Mouse (Mus musculus) C2C12 (cell line): ENCODE measurements around the gene Gm17949. TPM values are rescaled to one million over a fixed set of nuclear protein-coding genes. Genes with fewer than 3 reads are reported as not detected.

Experiments used
- H3K27me3 ChIP-seq: one replicate; pipeline ENCODE4 v1.6.1; 2011; ENCODE audit not compliant: control insufficient read depth, insufficient read depth, insufficient read length
- H3K36me3 ChIP-seq: one replicate; pipeline ENCODE4 v1.6.1; 2011; ENCODE audit not compliant: control insufficient read depth, insufficient read depth
- H3K4me3 ChIP-seq: one replicate; pipeline ENCODE4 v1.5.1; 2011; ENCODE audit warnings: mild to moderate bottlenecking, control low read depth; ENCODE audit not compliant: poor library complexity, insufficient read depth, severe bottlenecking
- H3K79me2 ChIP-seq: one replicate; pipeline ENCODE4 v1.6.1; 2011; ENCODE audit not compliant: control insufficient read depth, insufficient read depth
- H3K79me3 ChIP-seq: one replicate; pipeline ENCODE4 v1.6.1; 2011; ENCODE audit warnings: low read depth, control low read depth
- H3ac ChIP-seq: one replicate; pipeline ENCODE3; 2011; ENCODE audit warnings: low read depth; ENCODE audit not compliant: control insufficient read depth, insufficient read length
- CEBPB ChIP-seq: IDR thresholded peaks from one replicate; pipeline ENCODE4 v1.6.1; 2011; ENCODE audit warnings: low read depth, mild to moderate bottlenecking, control low read depth, moderate library complexity
- CTCF ChIP-seq: IDR thresholded peaks from one replicate; pipeline ENCODE4 v1.5.1; 2011; ENCODE audit not compliant: control insufficient read depth, insufficient read depth, insufficient read length
- FOSL1 ChIP-seq: IDR thresholded peaks from one replicate; pipeline ENCODE4 v1.8.0; 2011; ENCODE audit warnings: mild to moderate bottlenecking, low read length; ENCODE audit not compliant: poor library complexity, insufficient read depth, severe bottlenecking
- MAX ChIP-seq: IDR thresholded peaks from one replicate; pipeline ENCODE4 v1.6.1; 2011; ENCODE audit warnings: mild to moderate bottlenecking, control low read depth
- MYOD1 ChIP-seq: IDR thresholded peaks from one replicate; pipeline ENCODE4 v1.6.1; 2011; ENCODE audit warnings: low read depth; ENCODE audit not compliant: control insufficient read depth, insufficient read length
- MYOG ChIP-seq: IDR thresholded peaks from one replicate; pipeline ENCODE4 v1.6.1; 2011; ENCODE audit not compliant: control insufficient read depth, insufficient read length; ENCODE audit errors: extremely low read depth
- USF1 ChIP-seq: IDR thresholded peaks from one replicate; pipeline ENCODE4 v1.6.1; 2011; ENCODE audit warnings: low read depth, mild to moderate bottlenecking, control low read depth, moderate library complexity
- polyA plus RNA-seq: library from polyadenylated mRNA; unstranded; fragments of >200 nt; fragmentation: generic; extraction: Trizol; gene quantifications from one replicate; pipeline ENCODE4 v1.2.1, GENCODE M21; 2012; ENCODE audit warnings: missing spikeins

Gm17949 gene
- polyA plus RNA-seq, 1 experiment: not detected

- Histone ChIP-seq H3ac (no peak overlapping the region), H3K36me3 (peaks cover 16% of the 10 kb centered on the region), H3K27me3 (no peaks in the 10 kb centered on the region), H3K79me3 (peaks cover 19% of the 10 kb centered on the region), H3K4me3 (no peak overlapping the region), H3K79me2 (peaks cover 28% of the 10 kb centered on the region)
- no peak for TF ChIP-seq MYOD1
- no peak for TF ChIP-seq CTCF
- TF ChIP-seq MYOG: no peak
- no peak for TF ChIP-seq FOSL1
- no peak for TF ChIP-seq USF1
- TF ChIP-seq MAX: no peak
- TF ChIP-seq CEBPB: no peak
These were observed 22.8 kb upstream of the Gm17949 start for GRCm38 (mm10) chr17:56988441-56988840.

- Histone ChIP-seq H3K4me3 (no peak overlapping the region), H3K27me3 (no peaks in the 10 kb centered on the region), H3ac (no peak overlapping the region), H3K79me3 (peaks cover 19% of the 10 kb centered on the region), H3K36me3 (peaks cover 21% of the 10 kb centered on the region), H3K79me2 (peaks cover 28% of the 10 kb centered on the region)
- no peak for TF ChIP-seq MYOD1
- no peak for TF ChIP-seq CTCF
- no peak for TF ChIP-seq MAX
- no peak for TF ChIP-seq FOSL1
- TF ChIP-seq CEBPB: no peak
- no peak for TF ChIP-seq MYOG
- no peak for TF ChIP-seq USF1
These were observed 22.3 kb upstream of the Gm17949 start for GRCm38 (mm10) chr17:56988921-56989430.

GRCm38 (mm10) chr17:56989467-56990114 is 21.7 kb upstream of the Gm17949 start:
- H3K79me3 ChIP-seq: peaks cover 19% of the 10 kb centered on the region
- H3K36me3 ChIP-seq: peaks cover 26% of the 10 kb centered on the region
- no peaks in the 10 kb centered on the region for H3K27me3 ChIP-seq
- TF ChIP-seq CTCF (no peak), CEBPB (no peak), MAX (peak; percentile 67), USF1 (peak; percentile 68), MYOD1 (no peak), MYOG (no peak)
- peak overlapping the region; percentile 76 for H3K4me3 ChIP-seq
- peak overlapping the region; percentile 57 for H3ac ChIP-seq
- H3K79me2 ChIP-seq: peaks cover 28% of the 10 kb centered on the region

- peak within 1 kb of the TSS; percentile 81 for H3ac ChIP-seq
- peaks cover 28% of the 10 kb centered on the region for H3K79me2 ChIP-seq
- peaks cover 32% of the 10 kb centered on the region for H3K36me3 ChIP-seq
- no peaks in the 10 kb centered on the region for H3K27me3 ChIP-seq
- peak within 1 kb of the TSS; percentile 76 for H3K4me3 ChIP-seq
- TF ChIP-seq FOSL1 (no peak), USF1 (peak; percentile 22)
- peaks cover 19% of the 10 kb centered on the region for H3K79me3 ChIP-seq
These were observed 21.0 kb upstream of the Gm17949 start, which contains the start of gene Clpp for GRCm38 (mm10) chr17:56990115-56990746. Clpp (plus strand) TSS chr17:56990305.

- no peaks in the 10 kb centered on the region for H3K27me3 ChIP-seq
- H3K79me3 ChIP-seq: peaks cover 19% of the 10 kb centered on the region
- TF ChIP-seq MYOD1: no peak
- TF ChIP-seq MAX: no peak
- TF ChIP-seq CEBPB: no peak
- no peak for TF ChIP-seq FOSL1
- no peak for TF ChIP-seq USF1
- no peak for TF ChIP-seq MYOG
- no peak for TF ChIP-seq CTCF
- H3K36me3 ChIP-seq: peaks cover 39% of the 10 kb centered on the region
- peak overlapping the region; percentile 60 for H3ac ChIP-seq
- H3K4me3 ChIP-seq: peak overlapping the region; percentile 76
- peaks cover 28% of the 10 kb centered on the region for H3K79me2 ChIP-seq
These were observed 20.3 kb upstream of the Gm17949 start for GRCm38 (mm10) chr17:56990966-56991365.

GRCm38 (mm10) chr17:56995046-56995445 is 16.2 kb upstream of the Gm17949 start:
- peaks cover 47% of the 10 kb centered on the region for H3K36me3 ChIP-seq

More at GRCm38 (mm10) chr17:56995046-56995445, 16.2 kb upstream of the Gm17949 start:
- Histone ChIP-seq H3K27me3 (no peaks in the 10 kb centered on the region), H3ac (no peak overlapping the region), H3K79me3 (peaks cover 21% of the 10 kb centered on the region), H3K4me3 (no peak overlapping the region), H3K79me2 (peaks cover 28% of the 10 kb centered on the region)
- TF ChIP-seq MAX (no peak), CEBPB (no peak), FOSL1 (no peak), CTCF (no peak), USF1 (no peak), MYOG (no peak), MYOD1 (no peak)
